Mouse (Mus musculus): ENCODE measurements around the gene Crygn.

DNA sequence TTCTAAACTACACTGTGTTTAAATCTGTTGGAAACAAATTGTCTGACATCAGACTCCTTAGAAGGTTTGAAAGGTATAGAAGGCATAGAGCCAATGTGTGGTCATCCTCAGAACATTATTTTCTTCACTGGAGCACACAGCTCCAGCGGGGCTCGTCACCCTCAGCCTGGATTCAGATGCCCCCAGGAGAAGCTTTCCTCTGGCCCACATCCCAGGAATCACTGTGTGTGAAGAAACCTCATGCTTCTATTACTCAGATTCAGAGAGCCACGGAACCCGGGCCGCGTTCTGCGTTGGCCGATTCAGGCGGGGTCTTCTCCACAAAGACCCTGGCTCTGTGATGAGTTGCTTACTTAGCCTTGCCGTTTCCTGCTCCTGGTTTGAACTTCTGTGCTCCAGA, 13.9 kb downstream of the Crygn start:
- TF ChIP-seq POLR2A (IDR thresholded peaks at IDR 0.05; ENCODE audit: control insufficient read depth, extremely low read depth, insufficient read depth, low read length, poor library complexity), result no peak
- TF ChIP-seq CTCF (IDR thresholded peaks at IDR 0.05; ENCODE audit: borderline replicate concordance, control insufficient read depth, extremely low read depth, insufficient read depth, low read length, poor library complexity), result no peak
